Mouse (Mus musculus) retina, embryonic 14.5 days (tissue): Measurements from ENCODE around the gene Mtus2.
"Not testable (repeated sequence)": the region's sequence is repeated elsewhere in the genome, so short reads cannot be mapped to it uniquely, and the experiment has no call there.

ENCODE experiments used
- DNase-seq: peaks from one replicate; pipeline ENCODE4 v3.0.0-alpha.2; 2015; ENCODE audit warnings: low spot score

The Mtus2 gene

GRCm38 (mm10) chr5:148282093-148282492 lies 325.0 kb downstream of the Mtus2 start:
- no peak for DNase-seq

- no peak for DNase-seq
Measured at GRCm38 (mm10) chr5:148282631-148283030, 325.5 kb downstream of the Mtus2 start.

GRCm38 (mm10) chr5:148283177-148283576 lies 326.1 kb downstream of the Mtus2 start:
- no peak for DNase-seq

- DNase-seq: no peak
Measured at GRCm38 (mm10) chr5:148283584-148283983, 326.5 kb downstream of the Mtus2 start.

GRCm38 (mm10) chr5:148287529-148287928 lies 330.4 kb downstream of the Mtus2 start:
- DNase-seq: no peak

- DNase-seq: no peak
Measured at GRCm38 (mm10) chr5:148288804-148289203, 331.7 kb downstream of the Mtus2 start.

GRCm38 (mm10) chr5:148289951-148290350 lies 332.8 kb downstream of the Mtus2 start:
- DNase-seq: peak; percentile 81

GRCm38 (mm10) chr5:148292862-148293261 lies 335.7 kb downstream of the Mtus2 start:
- no peak for DNase-seq

- peak; percentile 46 for DNase-seq
Measured at GRCm38 (mm10) chr5:148293346-148293745, 336.2 kb downstream of the Mtus2 start.

GRCm38 (mm10) chr5:148302968-148303367 lies 345.8 kb downstream of the Mtus2 start:
- no peak for DNase-seq

GRCm38 (mm10) chr5:148304112-148304511 lies 347.0 kb downstream of the Mtus2 start:
- DNase-seq: no peak

GRCm38 (mm10) chr5:148310790-148311189 lies 353.7 kb downstream of the Mtus2 start:
- peak; percentile 24 for DNase-seq

- DNase-seq: no peak
Measured at GRCm38 (mm10) chr5:148312443-148312842, 355.3 kb downstream of the Mtus2 start.

GRCm38 (mm10) chr5:148314931-148315330 lies 357.8 kb downstream of the Mtus2 start:
- no peak for DNase-seq

- peak; percentile 84 for DNase-seq
Measured at GRCm38 (mm10) chr5:148325317-148325885, 368.3 kb downstream of the Mtus2 start.

GRCm38 (mm10) chr5:148326295-148326694 lies 369.2 kb downstream of the Mtus2 start:
- DNase-seq: not testable (repeated sequence)

- no peak for DNase-seq
Measured at GRCm38 (mm10) chr5:148328982-148329381, 371.9 kb downstream of the Mtus2 start.

GRCm38 (mm10) chr5:148331229-148331776 lies 374.2 kb downstream of the Mtus2 start:
- no peak for DNase-seq

GRCm38 (mm10) chr5:148331926-148332621 lies 375.0 kb downstream of the Mtus2 start:
- no peak for DNase-seq

- peak; percentile 93 for DNase-seq
Measured at GRCm38 (mm10) chr5:148332622-148332974, 375.5 kb downstream of the Mtus2 start.

- no peak for DNase-seq
Measured at GRCm38 (mm10) chr5:148339126-148339525, 382.0 kb downstream of the Mtus2 start.

- DNase-seq: peak; percentile 40
Measured at GRCm38 (mm10) chr5:148342061-148342741, 385.1 kb downstream of the Mtus2 start.

- no peak for DNase-seq
Measured at GRCm38 (mm10) chr5:148344374-148344773, 387.3 kb downstream of the Mtus2 start.
